Mouse (Mus musculus) liver, embryonic 12.5 days (tissue): ENCODE results near the gene Minpp1. TPM values are rescaled to one million over a fixed set of nuclear protein-coding genes. Genes with fewer than 3 reads are reported as not detected.
"Not testable (repeated sequence)": the region's sequence is repeated elsewhere in the genome, so short reads cannot be mapped to it uniquely, and the experiment has no call there.

Source experiments
- ATAC-seq: fragments of 200-750 bp; cut with Nextera tagmentation; 2 replicates; pipeline ENCODE4 v1.8.0; 2017; ENCODE audit warnings: moderate number of reproducible peaks, mild to moderate bottlenecking, moderate library complexity
- H3K27ac ChIP-seq: fragments of 300-500 bp; sonication (generic); 2 replicates; pipeline ENCODE4 v1.5.1; 2016; ENCODE audit warnings: mild to moderate bottlenecking
- H3K27me3 ChIP-seq: fragments of 300-500 bp; sonication (generic); replicated peaks from 2 replicates; pipeline ENCODE4 v1.6.1; 2016; ENCODE audit warnings: mild to moderate bottlenecking, moderate library complexity
- H3K36me3 ChIP-seq: fragments of 300-500 bp; sonication (generic); 2 replicates; pipeline ENCODE4 v1.6.1; 2016; ENCODE audit warnings: mild to moderate bottlenecking, moderate library complexity
- H3K4me1 ChIP-seq: fragments of 300-500 bp; sonication (generic); 2 replicates; pipeline ENCODE4 v1.6.1; 2016
- H3K4me2 ChIP-seq: fragments of 300-500 bp; sonication (generic); 2 replicates; pipeline ENCODE4 v1.6.1; 2016; ENCODE audit warnings: mild to moderate bottlenecking, moderate library complexity
- H3K4me3 ChIP-seq: fragments of 300-500 bp; sonication (generic); 2 replicates; pipeline ENCODE4 v1.5.1; 2016; ENCODE audit warnings: mild to moderate bottlenecking, moderate library complexity
- H3K9ac ChIP-seq: fragments of 300-500 bp; sonication (generic); 2 replicates; pipeline ENCODE4 v1.6.1; 2016; ENCODE audit warnings: mild to moderate bottlenecking, moderate library complexity
- H3K9me3 ChIP-seq: fragments of 300-500 bp; sonication (generic); replicated peaks from 2 replicates; pipeline ENCODE4 v1.6.1; 2016; ENCODE audit warnings: mild to moderate bottlenecking, moderate library complexity
- WGBS: fragments of 180-500 bp; shearing (Covaris S2); methylation state at CpG from one replicate; pipeline ENCODE4 v1.1.7; 2016; ENCODE audit not compliant: insufficient replicate concordance; 5-methylcytosine and 5-hydroxymethylcytosine counted together
- polyA plus RNA-seq: library from polyadenylated mRNA; unstranded; fragments of >200 nt; fragmentation: Nextera tagmentation; extraction: Ambion mirVana; gene quantifications from 2 replicates; pipeline ENCODE4 v1.2.1, GENCODE M21; 2016

Gene Minpp1
- polyA plus RNA-seq, 1 experiment from 2014 or later, result 120 TPM

GRCm38 (mm10) chr19:32470570-32471263 lies 14.9 kb upstream of the Minpp1 start:
- H3K9me3 ChIP-seq, result no peaks in the 10 kb centered on the region
- H3K9ac ChIP-seq, result no peak overlapping the region
- no peak overlapping the region for H3K4me3 ChIP-seq
- 71% methylated on average over 13 of the region's 13 CpGs for WGBS
- H3K36me3 ChIP-seq, result no peaks in the 10 kb centered on the region
- peaks cover 30% of the 10 kb centered on the region for H3K4me1 ChIP-seq
- 0 out of 2 replicates have a peak, but pooled peaks have one; percentile 33 for ATAC-seq
- H3K27ac ChIP-seq, result no peak overlapping the region
- no peaks in the 10 kb centered on the region for H3K27me3 ChIP-seq
- H3K4me2 ChIP-seq, result peak overlapping the region; percentile 36

GRCm38 (mm10) chr19:32476016-32476711 lies 9.4 kb upstream of the Minpp1 start:
- Histone ChIP-seq H3K36me3 (no peaks in the 10 kb centered on the region), H3K9me3 (no peaks in the 10 kb centered on the region), H3K27ac (peak overlapping the region; percentile 93), H3K9ac (peak overlapping the region; percentile 49), H3K4me2 (peak overlapping the region; percentile 58), H3K4me3 (no peak overlapping the region), H3K4me1 (peaks cover 64% of the 10 kb centered on the region), H3K27me3 (no peaks in the 10 kb centered on the region)
- WGBS, result 36% methylated on average over 12 of the region's 12 CpGs
- ATAC-seq, result peak; percentile 94

- Histone ChIP-seq H3K27ac (peak overlapping the region; percentile 93), H3K4me2 (peak overlapping the region; percentile 58), H3K4me1 (peaks cover 69% of the 10 kb centered on the region), H3K9ac (peak overlapping the region; percentile 49), H3K9me3 (no peaks in the 10 kb centered on the region), H3K4me3 (no peak overlapping the region), H3K36me3 (no peaks in the 10 kb centered on the region), H3K27me3 (no peaks in the 10 kb centered on the region)
- peak; percentile 5; the same call in 1 of the 2 replicates for ATAC-seq
- 39% methylated on average over 4 of the region's 4 CpGs for WGBS
Measured at GRCm38 (mm10) chr19:32476712-32477052, 8.9 kb upstream of the Minpp1 start.

- peak overlapping the region; percentile 79 for H3K27ac ChIP-seq
- no peaks in the 10 kb centered on the region for H3K36me3 ChIP-seq
- no peaks in the 10 kb centered on the region for H3K9me3 ChIP-seq
- peaks cover 87% of the 10 kb centered on the region for H3K4me1 ChIP-seq
- no peak overlapping the region for H3K4me3 ChIP-seq
- H3K4me2 ChIP-seq, result peak overlapping the region; percentile 25
- peak; percentile 16 for ATAC-seq
- 31% methylated on average over 5 of the region's 5 CpGs for WGBS
- H3K9ac ChIP-seq, result peak overlapping the region; percentile 22; the same call in 1 of the 2 replicates
- no peaks in the 10 kb centered on the region for H3K27me3 ChIP-seq
Measured at GRCm38 (mm10) chr19:32480255-32480654, 5.3 kb upstream of the Minpp1 start.

GRCm38 (mm10) chr19:32480791-32481442 lies 4.7 kb upstream of the Minpp1 start:
- WGBS, result 74% methylated on average over 8 of the region's 8 CpGs
- Histone ChIP-seq H3K9ac (peak overlapping the region; percentile 27; the same call in 1 of the 2 replicates), H3K4me1 (peaks cover 80% of the 10 kb centered on the region), H3K4me2 (peak overlapping the region; percentile 39), H3K36me3 (no peaks in the 10 kb centered on the region), H3K9me3 (no peaks in the 10 kb centered on the region), H3K4me3 (no peak overlapping the region), H3K27ac (peak overlapping the region; percentile 79), H3K27me3 (no peaks in the 10 kb centered on the region)
- ATAC-seq, result no peak

GRCm38 (mm10) chr19:32481511-32481910 lies 4.1 kb upstream of the Minpp1 start:
- no peaks in the 10 kb centered on the region for H3K9me3 ChIP-seq
- WGBS, result 23% methylated on average over 4 of the region's 4 CpGs
- H3K4me1 ChIP-seq, result peaks cover 74% of the 10 kb centered on the region
- H3K27me3 ChIP-seq, result no peaks in the 10 kb centered on the region
- H3K4me3 ChIP-seq, result no peak overlapping the region
- peak overlapping the region; percentile 39 for H3K4me2 ChIP-seq
- H3K9ac ChIP-seq, result peak overlapping the region; percentile 27; the same call in 1 of the 2 replicates
- peak overlapping the region; percentile 79 for H3K27ac ChIP-seq
- H3K36me3 ChIP-seq, result no peaks in the 10 kb centered on the region
- ATAC-seq, result 0 out of 2 replicates have a peak, but pooled peaks have one; percentile 3

GRCm38 (mm10) chr19:32484941-32485660 lies 468 bp upstream of the Minpp1 start:
- Histone ChIP-seq H3K4me2 (peak overlapping the region; percentile 82), H3K27ac (peak overlapping the region; percentile 95), H3K36me3 (peaks cover 3% of the 10 kb centered on the region; the same call in 1 of the 2 replicates), H3K27me3 (no peaks in the 10 kb centered on the region), H3K9me3 (no peaks in the 10 kb centered on the region), H3K9ac (peak overlapping the region; percentile 95), H3K4me1 (peaks cover 65% of the 10 kb centered on the region), H3K4me3 (peak overlapping the region; percentile 87)
- 16% methylated on average over 13 of the region's 13 CpGs for WGBS
- ATAC-seq, result no peak

- peak overlapping the region; percentile 95 for H3K27ac ChIP-seq
- H3K4me1 ChIP-seq, result peaks cover 65% of the 10 kb centered on the region
- H3K4me2 ChIP-seq, result peak overlapping the region; percentile 82
- under 1% methylated on average over 47 of the region's 47 CpGs for WGBS
- peak overlapping the region; percentile 87 for H3K4me3 ChIP-seq
- H3K9ac ChIP-seq, result peak overlapping the region; percentile 95
- H3K9me3 ChIP-seq, H3K27me3 ChIP-seq: not testable (repeated sequence)
- H3K36me3 ChIP-seq, result peaks cover 11% of the 10 kb centered on the region
- peak; percentile 89 for ATAC-seq
Measured at GRCm38 (mm10) chr19:32486106-32486724, 646 bp downstream of the Minpp1 start.

- ATAC-seq, result peak; percentile 42; the same call in 1 of the 2 replicates
- H3K9me3 ChIP-seq, result no peaks in the 10 kb centered on the region
- H3K27ac ChIP-seq, result peak overlapping the region; percentile 95
- H3K36me3 ChIP-seq, result peaks cover 24% of the 10 kb centered on the region
- H3K4me1 ChIP-seq, result peaks cover 54% of the 10 kb centered on the region
- no peaks in the 10 kb centered on the region for H3K27me3 ChIP-seq
- H3K4me2 ChIP-seq, result peak overlapping the region; percentile 82
- H3K4me3 ChIP-seq, result peak overlapping the region; percentile 87
- peak overlapping the region; percentile 95 for H3K9ac ChIP-seq
- 30% methylated on average over 8 of the region's 8 CpGs for WGBS
Measured at GRCm38 (mm10) chr19:32487595-32488255, 2.2 kb downstream of the Minpp1 start.

- 85% methylated on average over 12 of the region's 12 CpGs for WGBS
- H3K27ac ChIP-seq, result 0 out of 2 replicates have a peak overlapping the region, but pooled peaks have one; percentile 51
- H3K27me3 ChIP-seq, result no peaks in the 10 kb centered on the region
- H3K4me1 ChIP-seq, result peaks cover 47% of the 10 kb centered on the region
- peak overlapping the region; percentile 18; the same call in 1 of the 2 replicates for H3K4me3 ChIP-seq
- peak overlapping the region; percentile 82 for H3K4me2 ChIP-seq
- no peak for ATAC-seq
- H3K36me3 ChIP-seq, result peaks cover 40% of the 10 kb centered on the region
- H3K9me3 ChIP-seq, result no peaks in the 10 kb centered on the region
- H3K9ac ChIP-seq, result peak overlapping the region; percentile 44; the same call in 1 of the 2 replicates
Measured at GRCm38 (mm10) chr19:32489166-32489895, 3.8 kb downstream of the Minpp1 start.
